Mouse (Mus musculus): ENCODE data around the gene Fkbp3.

DNA sequence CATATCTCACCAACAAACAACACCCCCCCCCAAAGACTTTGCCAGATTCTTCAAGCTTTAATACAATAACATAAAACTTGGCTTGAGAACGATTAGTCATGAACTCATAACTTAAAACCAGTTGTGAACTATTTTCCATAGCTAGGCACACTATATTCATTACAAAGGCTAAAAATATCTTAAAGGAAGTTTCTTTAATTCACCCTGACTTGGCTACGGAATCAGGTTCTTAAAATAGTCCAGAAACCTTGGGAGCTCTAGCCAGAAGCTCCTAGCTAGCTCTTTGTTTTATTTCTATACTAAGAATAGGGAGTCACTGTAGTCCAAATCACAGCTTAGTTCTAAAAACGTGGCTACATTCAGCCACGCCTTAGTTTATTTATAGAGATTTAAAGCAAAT, 5.4 kb downstream of the Fkbp3 start:
- TF ChIP-seq CTCF (IDR thresholded peaks at IDR 0.05), result no peak
- no peak for TF ChIP-seq EP300 (IDR thresholded peaks at IDR 0.05)
